Mouse (Mus musculus) MEL (cell line): ENCODE measurements around the gene Ryr1. TPM values are rescaled to one million over a fixed set of nuclear protein-coding genes. Genes with fewer than 3 reads are reported as not detected.

Source experiments
- DNase-seq: peaks from one replicate; pipeline ENCODE4 v3.0.0; 2011; ENCODE audit warnings: low read depth, low spot score
- H3K27ac ChIP-seq: 2 replicates; pipeline ENCODE4 v1.5.1; 2012; ENCODE audit warnings: low read depth, mild to moderate bottlenecking, control low read depth, low read length, moderate library complexity; ENCODE audit not compliant: control insufficient read depth
- H3K27me3 ChIP-seq, 2 experiments: fragments of 150-350 bp in 1 of 2; sonication (generic) in 1 of 2; 2 replicates each; pipeline ENCODE4 v1.6.1; 2012; ENCODE audit warnings: low read length in 2 of 2, mild to moderate bottlenecking in 2 of 2, improper control_type of control experiment in 1 of 2, moderate library complexity in 1 of 2; ENCODE audit not compliant: insufficient read depth in 2 of 2, control insufficient read depth in 1 of 2
- H3K36me3 ChIP-seq, 2 experiments: 2 replicates each; pipeline ENCODE4 v1.6.1; 2012 to 2014; ENCODE audit warnings: low read length in 2 of 2, improper control_type of control experiment in 1 of 2, inconsistent platforms in 1 of 2, mild to moderate bottlenecking in 1 of 2; ENCODE audit not compliant: insufficient read depth in 2 of 2, control insufficient read depth in 1 of 2
- H3K4me1 ChIP-seq, 2 experiments: fragments of 150-350 bp in 1 of 2; sonication (generic) in 1 of 2; 2 replicates each; pipeline ENCODE4 v1.6.1; 2012; ENCODE audit warnings: low read length in 2 of 2, improper control_type of control experiment in 1 of 2, mild to moderate bottlenecking in 1 of 2; ENCODE audit not compliant: insufficient read depth in 2 of 2, control insufficient read depth in 1 of 2
- H3K4me3 ChIP-seq, 2 experiments: fragments of 150-350 bp in 1 of 2; sonication (generic) in 1 of 2; 2 replicates each; pipeline ENCODE4 v1.5.1; 2012; ENCODE audit warnings: low read depth in 2 of 2, low read length in 2 of 2, mild to moderate bottlenecking in 2 of 2, moderate library complexity in 2 of 2, control low read depth in 1 of 2, improper control_type of control experiment in 1 of 2; ENCODE audit not compliant: control insufficient read depth in 1 of 2, insufficient read depth in 1 of 2
- H3K79me2 ChIP-seq: 2 replicates; pipeline ENCODE4 v1.6.1; 2012; ENCODE audit warnings: mild to moderate bottlenecking, low read length, moderate library complexity; ENCODE audit not compliant: control insufficient read depth, poor library complexity, insufficient read depth
- H3K9ac ChIP-seq: 2 replicates; pipeline ENCODE4 v1.6.1; 2012; ENCODE audit warnings: low read depth, mild to moderate bottlenecking, control low read depth, low read length, moderate library complexity; ENCODE audit not compliant: control insufficient read depth, poor library complexity, severe bottlenecking
- H3K9me3 ChIP-seq: fragments of 150-350 bp; sonication (generic); replicated peaks from 2 replicates; pipeline ENCODE4 v1.6.1; 2012; ENCODE audit warnings: mild to moderate bottlenecking, low read length, improper control_type of control experiment, moderate library complexity; ENCODE audit not compliant: insufficient read depth
- CHD1 ChIP-seq: IDR thresholded peaks from 2 replicates; pipeline ENCODE4 v1.6.1; 2012; ENCODE audit warnings: low read depth, mild to moderate bottlenecking, inconsistent platforms, low read length, improper control_type of control experiment
- CTCF ChIP-seq, 3 experiments: IDR thresholded peaks in 2 of 3; conservative IDR thresholded peaks in 1 of 3; 2 replicates each; pipeline ENCODE4 v1.5.1; 2011 to 2012; ENCODE audit warnings: low read length in 3 of 3, low read depth in 2 of 3, mild to moderate bottlenecking in 2 of 3, improper control_type of control experiment in 1 of 3, inconsistent platforms in 1 of 3, mixed read lengths in 1 of 3, moderate library complexity in 1 of 3; ENCODE audit not compliant: control insufficient read depth in 1 of 3, insufficient read depth in 1 of 3, poor library complexity in 1 of 3, severe bottlenecking in 1 of 3
- ELF1 ChIP-seq: IDR thresholded peaks from 2 replicates; pipeline ENCODE4 v1.6.1; 2014; ENCODE audit warnings: low read depth, mild to moderate bottlenecking, inconsistent platforms, low read length, improper control_type of control experiment, moderate library complexity
- GABPA ChIP-seq: IDR thresholded peaks from 2 replicates; pipeline ENCODE4 v1.6.1; 2012; ENCODE audit warnings: low read depth, mild to moderate bottlenecking, inconsistent platforms, low read length, improper control_type of control experiment, moderate library complexity
- KAT2A ChIP-seq: conservative IDR thresholded peaks from 2 replicates; pipeline ENCODE4 v1.6.1; 2012; ENCODE audit warnings: low read depth, low read length, improper control_type of control experiment, inconsistent platforms
- MAX ChIP-seq: IDR thresholded peaks from 2 replicates; pipeline ENCODE4 v1.6.1; 2011; ENCODE audit warnings: low read length, improper control_type of control experiment
- MXI1 ChIP-seq: IDR thresholded peaks from 2 replicates; pipeline ENCODE4 v1.6.1; 2011; ENCODE audit warnings: mild to moderate bottlenecking, low read depth, low read length, improper control_type of control experiment
- MYB ChIP-seq: IDR thresholded peaks from 2 replicates; pipeline ENCODE4 v1.6.1; 2011; ENCODE audit warnings: mild to moderate bottlenecking, low read depth, low read length, improper control_type of control experiment
- NELFE ChIP-seq: IDR thresholded peaks from 2 replicates; pipeline ENCODE4 v1.6.1; 2011; ENCODE audit warnings: low read depth, low read length, improper control_type of control experiment
- POLR2A ChIP-seq, 2 experiments: IDR thresholded peaks; 2 replicates each; pipeline ENCODE4 v1.6.1; 2011 to 2012; ENCODE audit warnings: low read length in 2 of 2, mild to moderate bottlenecking in 2 of 2, control low read depth in 1 of 2, improper control_type of control experiment in 1 of 2, low read depth in 1 of 2, moderate library complexity in 1 of 2; ENCODE audit not compliant: control insufficient read depth in 1 of 2, insufficient read depth in 1 of 2, poor library complexity in 1 of 2
- POLR2AphosphoS5 ChIP-seq: IDR thresholded peaks from 2 replicates; pipeline ENCODE4 v1.6.1; 2012; ENCODE audit warnings: low read depth, borderline replicate concordance, mild to moderate bottlenecking, inconsistent platforms, low read length, moderate library complexity, mixed read lengths
- RAD21 ChIP-seq: IDR thresholded peaks from 2 replicates; pipeline ENCODE4 v1.6.1; 2011; ENCODE audit warnings: mild to moderate bottlenecking, low read depth, low read length, improper control_type of control experiment
- RCOR1 ChIP-seq: IDR thresholded peaks from 2 replicates; pipeline ENCODE4 v1.6.1; 2012; ENCODE audit warnings: low read depth, mild to moderate bottlenecking, inconsistent platforms, low read length, improper control_type of control experiment
- SIN3A ChIP-seq: IDR thresholded peaks from 2 replicates; pipeline ENCODE4 v1.6.1; 2012; ENCODE audit warnings: low read length, improper control_type of control experiment, inconsistent platforms
- SMC3 ChIP-seq: IDR thresholded peaks from 2 replicates; pipeline ENCODE4 v1.6.1; 2011; ENCODE audit warnings: low read depth, low read length, improper control_type of control experiment
- TAL1 ChIP-seq: IDR thresholded peaks from 2 replicates; pipeline ENCODE4 v1.6.1; 2012; ENCODE audit warnings: mild to moderate bottlenecking, inconsistent platforms, low read length, moderate library complexity, mixed read lengths
- TCF12 ChIP-seq: IDR thresholded peaks from 2 replicates; pipeline ENCODE4 v1.6.1; 2014; ENCODE audit warnings: low read depth, mild to moderate bottlenecking, inconsistent platforms, low read length, improper control_type of control experiment, moderate library complexity
- ZC3H11A ChIP-seq: IDR thresholded peaks from 2 replicates; pipeline ENCODE4 v1.6.1; 2012; ENCODE audit warnings: low read depth, mild to moderate bottlenecking, inconsistent platforms, low read length, improper control_type of control experiment
- ZKSCAN1 ChIP-seq: IDR thresholded peaks from 2 replicates; pipeline ENCODE4 v1.6.1; 2012; ENCODE audit warnings: low read depth, mild to moderate bottlenecking, inconsistent platforms, low read length, improper control_type of control experiment, moderate library complexity
- ZNF384 ChIP-seq: IDR thresholded peaks from 2 replicates; pipeline ENCODE4 v1.6.1; 2012; ENCODE audit warnings: low read depth, mild to moderate bottlenecking, inconsistent platforms, low read length, improper control_type of control experiment
- polyA plus RNA-seq, 2 experiments: library from polyadenylated mRNA; stranded (reverse) in 1 of 2; unstranded in 1 of 2; fragments of >175 nt in 1 of 2; fragments of >200 nt in 1 of 2; gene quantifications; 2 replicates each; pipeline versions ENCODE4 v1.2.1 to v1.2.4; 2012; ENCODE audit warnings: low replicate concordance in 2 of 2, low read depth in 1 of 2; ENCODE audit not compliant: insufficient read length in 2 of 2, insufficient read depth in 1 of 2, missing spikeins in 1 of 2
- total RNA-seq: library from RNA; depleted of rRNA; stranded (reverse); fragments of 300-350 nt; gene quantifications from 2 replicates; pipeline ENCODE4 v1.2.3, GENCODE M21; 2012

Ryr1 gene
- total and polyA plus RNA-seq, 3 experiments, result 0.27 to 0.54 TPM; not detected in 1

GRCm38 (mm10) chr7:29134693-29135386, 9.9 kb upstream of the Ryr1 start, which contains the start of gene Rasgrp4 (continued):
- TF ChIP-seq TCF12 (no peak), GABPA (no peak), RCOR1 (0 out of 2 replicates have a peak, but pooled peaks have one; percentile 28), ZC3H11A (no peak), MYB (no peak), POLR2AphosphoS5 (no peak), NELFE (no peak), MAX (no peak), CHD1 (no peak), ZKSCAN1 (no peak)

- H3K9ac ChIP-seq, result peak overlapping the region; percentile 55
- peaks cover 0 to 6% of the 10 kb centered on the region in 2 experiments; a peak in 2 of 4 replicates for H3K36me3 ChIP-seq
- H3K27ac ChIP-seq, result peak overlapping the region; percentile 31; the same call in 1 of the 2 replicates
- TF ChIP-seq CHD1 (0 out of 2 replicates have a peak, but pooled peaks have one; percentile 73), MXI1 (peak; percentile 33; the same call in 1 of the 2 replicates), KAT2A (no peak), TAL1 (no peak), ELF1 (no peak), ZKSCAN1 (peak; percentile 72), NELFE (0 out of 2 replicates have a peak, but pooled peaks have one; percentile 15)
- H3K9me3 ChIP-seq, result no peaks in the 10 kb centered on the region
- H3K27me3 ChIP-seq, result no peaks in the 10 kb centered on the region
- no peaks in the 10 kb centered on the region for H3K79me2 ChIP-seq
- peak overlapping the region; percentile 38 to 44 for H3K4me3 ChIP-seq
- peaks cover 3 to 9% of the 10 kb centered on the region in 2 experiments; a peak in 3 of 4 replicates for H3K4me1 ChIP-seq
- DNase-seq, result no peak
Measured at GRCm38 (mm10) chr7:29134230-29134629, 9.3 kb upstream of the Ryr1 start.

GRCm38 (mm10) chr7:29128725-29129124, 3.7 kb upstream of the Ryr1 start:
- H3K9ac ChIP-seq, result peak overlapping the region; percentile 31; the same call in 1 of the 2 replicates
- no peaks in the 10 kb centered on the region for H3K27me3 ChIP-seq
- H3K4me3 ChIP-seq, result peak overlapping the region in 1 of 2 experiments; percentile 18; a peak in 2 of 4 replicates
- H3K79me2 ChIP-seq, result no peaks in the 10 kb centered on the region
- peak; percentile 72 for TF ChIP-seq SMC3
- no peak for TF ChIP-seq POLR2A (IDR thresholded peaks at IDR 0.05; ENCODE audit: control insufficient read depth in 1 of 2, insufficient read depth in 1 of 2, low read depth in 1 of 2, low read length in 2 of 2, poor library complexity in 1 of 2)
- TF ChIP-seq POLR2AphosphoS5, result no peak
- no peak for TF ChIP-seq MYB
- no peak for TF ChIP-seq ZNF384
- peak; percentile 72 for TF ChIP-seq RAD21
- TF ChIP-seq CTCF (IDR thresholded peaks at IDR 0.05 in 2 of 3, conservative IDR thresholded peaks at IDR 0.05 in 1 of 3; ENCODE audit: control insufficient read depth in 1 of 3, insufficient read depth in 1 of 3, low read depth in 2 of 3, low read length in 3 of 3, poor library complexity in 1 of 3, severe bottlenecking in 1 of 3), result peak; percentile 75 to 81 (median 76)
- no peak for TF ChIP-seq SIN3A
- peak; percentile 74 for TF ChIP-seq ZC3H11A
- TF ChIP-seq, all 39 proteins: peak for 4
- H3K36me3 ChIP-seq, result no peaks in the 10 kb centered on the region; a peak in 1 of 4 replicates
- no peaks in the 10 kb centered on the region for H3K9me3 ChIP-seq
- no peak overlapping the region for H3K27ac ChIP-seq
- H3K4me1 ChIP-seq, result peaks cover 0 to 7% of the 10 kb centered on the region in 2 experiments; a peak in 1 of 4 replicates
- peak; percentile 74 for DNase-seq
